Mouse (Mus musculus) liver, postnatal 0 days (tissue): ENCODE measurements at regions not wholly inside any gene's neighbourhood (a gene's known extent, or its start where the extent isn't known, plus 50 kb on each side); places are given as distances from the start of the nearest gene placed in this dataset.

Experiments used
- CTCF ChIP-seq: sonication (generic); IDR thresholded peaks from 2 replicates; pipeline ENCODE4 v1.5.1; 2016; ENCODE audit warnings: antibody characterized with exemption, low read depth
- EP300 ChIP-seq: IDR thresholded peaks from 2 replicates; pipeline ENCODE4 v1.6.1; 2016; ENCODE audit warnings: antibody characterized with exemption, low read depth, mild to moderate bottlenecking

DNA sequence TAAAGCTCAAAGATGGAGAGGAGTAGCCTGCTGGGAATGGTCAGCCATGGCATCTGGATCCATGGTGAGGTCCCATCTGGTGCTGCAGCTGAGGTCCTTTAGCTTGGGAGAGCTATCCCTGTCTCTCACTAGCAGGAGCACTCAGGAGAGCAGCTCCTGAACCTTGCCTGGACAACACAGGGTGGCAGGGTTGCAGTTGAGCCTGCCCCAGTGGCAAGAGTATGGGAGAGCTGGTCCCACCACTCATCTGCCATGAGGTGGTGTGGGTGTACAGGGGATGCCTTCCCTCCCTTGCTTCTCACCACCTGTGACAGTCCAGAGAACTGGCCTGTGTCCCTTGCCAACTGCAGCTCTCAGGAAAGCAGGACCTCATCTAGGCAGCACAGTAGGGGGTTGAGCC, 51.5 kb upstream of the Cacna2d1 start:
- TF ChIP-seq CTCF (no peak), EP300 (no peak)
